Mouse (Mus musculus): Measurements from ENCODE around the gene Gbf1.

The Gbf1 gene

DNA sequence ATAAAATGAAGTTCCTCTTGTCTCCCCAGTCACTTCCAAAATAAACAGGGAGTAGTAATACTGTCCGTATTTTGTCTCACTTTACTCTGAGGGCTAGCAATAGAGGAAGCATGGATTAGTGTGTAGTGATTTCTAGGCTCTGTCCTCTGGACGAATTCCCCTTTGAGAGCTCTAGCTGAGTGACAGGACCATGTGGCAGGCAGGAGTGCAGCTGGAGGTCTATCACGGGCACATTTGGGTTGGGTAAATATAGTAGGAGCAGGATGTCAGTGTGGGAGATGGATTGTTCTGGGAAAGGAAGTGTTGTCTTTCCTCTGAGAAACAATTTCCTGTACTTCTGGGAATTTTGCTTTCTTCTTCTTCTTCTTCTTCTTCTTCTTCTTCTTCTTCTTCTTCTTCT, 34.3 kb downstream of the Gbf1 start:
- POLR2A ChIA-PET: no interaction called here
- CTCF ChIA-PET: no interaction called here

- ChIA-PET CTCF (no interaction called here), POLR2A (no interaction called here)
Measured at GRCm38 (mm10) chr19:46187203-46187602, 34.9 kb downstream of the Gbf1 start.

DNA sequence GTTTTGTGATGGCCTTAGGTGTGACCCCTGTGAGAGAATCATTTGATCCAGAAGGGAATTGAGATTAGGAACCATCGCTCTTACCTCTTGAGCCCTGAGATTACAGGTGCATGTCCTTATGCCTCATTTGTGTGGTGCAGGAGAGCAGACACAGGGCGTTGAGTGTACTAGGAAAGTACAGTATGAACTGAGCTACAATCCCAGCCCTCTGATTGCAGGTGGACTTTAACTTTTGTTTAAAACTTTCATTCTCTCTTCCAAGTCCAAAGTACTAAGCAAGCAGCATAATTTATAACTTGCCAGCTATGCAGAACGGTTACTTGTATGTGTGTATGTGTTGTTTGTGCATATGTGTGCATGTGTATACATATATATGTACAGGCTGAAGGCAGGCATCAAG, 46.0 kb downstream of the Gbf1 start:
- POLR2A ChIA-PET: interaction anchor here in 1 of 4 experiments (1.1 to 1.5 kb wide), 2 partner anchors 13 to 63 kb away, joined by 3 to 6 read pairs; no protein-coding TSS in a partner anchor
- CTCF ChIA-PET: interaction anchor here in 1 of 4 experiments (0.6 kb wide), 1 partner anchor 31 kb away, joined by 6 read pairs; no protein-coding TSS in a partner anchor

- POLR2A ChIA-PET: interaction anchor here in 2 of 4 experiments (0.5 to 1.2 kb wide), 3 partner anchors 13 to 86 kb away, joined by 3 to 6 read pairs (median 3); no protein-coding TSS in a partner anchor
- CTCF ChIA-PET: no interaction called here
Measured at GRCm38 (mm10) chr19:46198891-46199290, 46.6 kb downstream of the Gbf1 start.

- ChIA-PET CTCF (interaction anchor here in 1 of 4 experiments (0.9 kb wide), 1 partner anchor 50 kb away, joined by 3 read pairs; no protein-coding TSS in a partner anchor), POLR2A (interaction anchor here in 1 of 4 experiments (0.7 to 1.2 kb wide), 2 partner anchors 9 to 12 kb away, joined by 3 to 4 read pairs; no protein-coding TSS in a partner anchor)
Measured at GRCm38 (mm10) chr19:46204166-46204565, 51.9 kb downstream of the Gbf1 start.

DNA sequence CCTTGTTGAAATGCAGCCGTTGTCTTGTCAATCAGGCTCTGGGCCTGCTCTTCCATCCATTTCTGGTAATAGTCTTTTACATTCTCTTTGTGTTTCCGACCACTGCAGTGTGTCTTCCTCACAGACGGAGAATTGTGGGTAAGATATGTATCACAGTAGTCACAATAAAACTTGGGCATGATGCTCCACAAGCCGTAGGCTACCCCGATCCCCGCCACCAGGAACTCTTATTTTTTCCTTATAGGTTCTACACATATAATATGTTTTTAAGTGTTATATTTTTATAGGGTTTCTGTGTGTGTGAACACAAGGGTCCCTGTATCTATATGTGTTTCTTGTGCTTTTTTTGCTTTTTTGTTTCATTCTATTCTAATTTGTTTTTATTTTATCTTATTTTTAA, 53.4 kb downstream of the Gbf1 start:
- CTCF ChIA-PET: no interaction called here
- POLR2A ChIA-PET: no interaction called here

DNA sequence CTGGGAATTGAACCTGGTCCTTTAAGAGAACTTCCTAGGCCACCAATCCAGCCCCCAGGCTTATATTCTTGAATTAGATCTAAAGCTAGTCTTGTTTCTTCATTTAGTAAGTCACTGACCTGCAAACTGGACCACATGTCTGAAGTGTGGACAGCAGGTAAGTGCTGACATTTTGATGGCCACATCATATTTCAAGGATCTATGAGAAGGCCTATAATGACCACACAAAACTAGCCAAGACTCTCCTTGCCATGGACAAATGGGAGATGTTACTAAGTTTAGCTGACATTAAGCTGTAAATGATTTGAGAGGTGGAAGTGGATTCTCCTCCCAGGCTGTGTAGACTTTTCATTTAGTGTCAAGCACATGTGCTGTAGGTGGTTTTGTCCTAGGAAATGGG, 58.6 kb downstream of the Gbf1 start:
- POLR2A ChIA-PET: interaction anchor here in 1 of 4 experiments (1.0 to 2.0 kb wide), 4 partner anchors 12 to 79 kb away, joined by 3 to 6 read pairs (median 4); no protein-coding TSS in a partner anchor
- CTCF ChIA-PET: interaction anchor here in 3 of 4 experiments (0.6 to 1.5 kb wide), 5 partner anchors 10 to 775 kb away, joined by 3 to 7 read pairs (median 3); no protein-coding TSS in a partner anchor

GRCm38 (mm10) chr19:46214541-46214940, 62.2 kb downstream of the Gbf1 start:
- ChIA-PET POLR2A (interaction anchor here in 2 of 4 experiments (0.7 to 2.7 kb wide), 6 partner anchors 12 to 179 kb away, joined by 3 to 9 read pairs (median 5); partner anchors contain the start of gene Fbxl15 (in 1 of the 2)), CTCF (interaction anchor here in 2 of 4 experiments (0.5 to 1.0 kb wide), 2 partner anchors 38 to 79 kb away, joined by 3 read pairs; no protein-coding TSS in a partner anchor)

- POLR2A ChIA-PET: interaction anchor here in 1 of 4 experiments (2.2 to 2.7 kb wide), 2 partner anchors 12 to 113 kb away, joined by 5 to 9 read pairs; partner anchors contain the start of gene Fbxl15
- CTCF ChIA-PET: interaction anchor here in 2 of 4 experiments (1.0 to 2.1 kb wide), 2 partner anchors 12 to 80 kb away, joined by 3 to 4 read pairs; no protein-coding TSS in a partner anchor
Measured at GRCm38 (mm10) chr19:46215401-46215800, 63.1 kb downstream of the Gbf1 start.

DNA sequence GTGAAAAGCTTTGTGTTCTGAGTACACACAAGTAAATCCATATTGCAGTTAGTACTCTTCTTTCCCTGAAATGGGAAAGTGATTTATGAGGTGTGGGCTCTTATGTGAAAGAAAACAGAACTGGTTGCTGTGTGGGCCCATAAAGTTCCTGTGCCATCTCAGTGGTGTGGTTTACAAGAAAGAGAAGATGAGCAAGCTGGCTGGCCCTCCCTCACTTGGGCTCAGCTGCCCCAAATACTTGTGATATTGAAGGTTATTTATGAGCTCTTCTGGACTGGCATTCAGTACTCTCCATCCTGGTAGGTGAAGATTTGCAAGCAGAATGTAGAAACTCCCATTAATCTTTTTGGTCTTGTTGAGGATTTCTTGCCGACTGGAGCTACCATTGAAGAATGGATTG, 64.4 kb downstream of the Gbf1 start:
- ChIA-PET POLR2A (interaction anchor here in 2 of 4 experiments (0.8 to 1.7 kb wide), 3 partner anchors 13 to 254 kb away, joined by 3 to 6 read pairs (median 3); no protein-coding TSS in a partner anchor), CTCF (interaction anchor here in 3 of 4 experiments (0.5 to 2.1 kb wide), 4 partner anchors 11 to 1039 kb away, joined by 3 to 8 read pairs (median 4); no protein-coding TSS in a partner anchor)

DNA sequence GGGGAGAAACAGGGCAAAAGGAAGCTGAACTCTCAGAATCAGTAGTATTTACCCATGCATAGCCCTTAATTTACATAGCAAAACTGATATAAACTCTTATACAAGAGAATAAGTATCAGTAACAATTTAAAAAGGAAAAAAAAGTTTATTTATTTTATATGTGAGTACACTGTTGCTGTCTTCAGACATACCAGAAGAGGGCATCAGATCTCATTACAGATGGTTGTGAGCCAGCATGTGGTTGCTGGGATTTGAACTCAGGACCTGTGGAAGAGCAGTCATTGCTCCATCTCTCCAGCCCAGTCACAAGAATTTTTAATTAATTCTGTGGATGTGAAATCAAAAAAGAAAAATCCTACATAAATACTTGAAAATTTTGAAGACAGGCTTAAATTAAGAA, 65.0 kb downstream of the Gbf1 start:
- CTCF ChIA-PET: interaction anchor here in 2 of 4 experiments (0.5 to 1.8 kb wide), 2 partner anchors 37 to 1040 kb away, joined by 5 to 8 read pairs; no protein-coding TSS in a partner anchor
- POLR2A ChIA-PET: interaction anchor here in 1 of 4 experiments (1.7 kb wide), 1 partner anchor 37 kb away, joined by 6 read pairs; no protein-coding TSS in a partner anchor

GRCm38 (mm10) chr19:46220116-46220515, 67.8 kb downstream of the Gbf1 start:
- POLR2A ChIA-PET: no interaction called here
- CTCF ChIA-PET: interaction anchor here in 2 of 4 experiments (1.0 to 1.6 kb wide), 2 partner anchors 8 to 55 kb away, joined by 3 to 5 read pairs; no protein-coding TSS in a partner anchor

DNA sequence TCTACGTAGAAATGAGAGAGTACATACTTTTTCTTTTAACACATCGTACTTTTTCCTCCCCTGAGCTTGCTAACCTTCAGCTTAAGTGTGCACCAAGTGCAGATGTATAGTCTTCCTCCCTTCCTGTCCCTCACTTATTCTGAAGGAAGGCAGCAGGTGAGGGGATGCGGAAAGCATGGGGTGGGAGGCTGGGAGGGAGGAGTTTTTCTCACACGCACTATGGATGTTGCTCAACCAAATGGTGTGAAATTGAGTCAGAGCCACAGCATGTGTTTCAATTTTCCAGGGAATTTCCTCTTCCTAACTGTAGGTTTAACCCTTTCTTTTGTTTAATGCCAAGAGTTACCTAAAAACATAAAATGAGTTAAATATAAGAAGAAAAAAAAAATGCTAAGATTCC, 70.8 kb downstream of the Gbf1 start:
- ChIA-PET POLR2A (interaction anchor here in 1 of 4 experiments (1.2 to 1.6 kb wide), 2 partner anchors 11 to 12 kb away, joined by 3 read pairs; no protein-coding TSS in a partner anchor), CTCF (interaction anchor here in 3 of 4 experiments (0.6 to 1.2 kb wide), 3 partner anchors 31 to 232 kb away, joined by 3 read pairs; no protein-coding TSS in a partner anchor)

- CTCF ChIA-PET: no interaction called here
- POLR2A ChIA-PET: interaction anchor here in 2 of 4 experiments (0.6 to 1.2 kb wide), 3 partner anchors 16 to 286 kb away, joined by 3 read pairs; no protein-coding TSS in a partner anchor
Measured at GRCm38 (mm10) chr19:46224882-46225281, 72.6 kb downstream of the Gbf1 start.

DNA sequence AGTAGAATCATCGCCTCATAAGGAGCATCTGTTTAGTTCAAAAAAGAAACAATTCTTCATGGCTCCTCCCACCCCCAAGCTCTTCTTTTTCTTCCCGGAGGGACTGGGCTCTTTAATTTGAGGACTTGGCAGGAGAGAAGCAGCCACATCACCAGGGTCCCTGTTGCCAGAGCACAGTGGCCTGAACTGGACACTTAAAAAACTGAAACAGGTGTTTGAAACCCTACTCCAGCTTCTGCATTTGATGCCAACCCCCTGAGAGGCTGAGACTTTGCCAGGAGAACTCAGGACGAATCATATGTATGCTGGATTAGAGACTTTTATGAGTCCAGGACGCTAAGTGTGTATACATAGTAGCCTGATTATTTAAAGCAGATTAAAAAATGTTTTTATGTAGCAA, 73.2 kb downstream of the Gbf1 start:
- ChIA-PET CTCF (interaction anchor here in 1 of 4 experiments (1.5 kb wide), 1 partner anchor 90 kb away, joined by 3 read pairs; no protein-coding TSS in a partner anchor), POLR2A (interaction anchor here in 1 of 4 experiments (0.7 kb wide), 1 partner anchor 16 kb away, joined by 3 read pairs; no protein-coding TSS in a partner anchor)

- POLR2A ChIA-PET: interaction anchor here in 1 of 4 experiments (1.3 to 2.5 kb wide), 2 partner anchors 12 to 16 kb away, joined by 3 to 9 read pairs; no protein-coding TSS in a partner anchor
Measured at GRCm38 (mm10) chr19:46226295-46226694, 74.0 kb downstream of the Gbf1 start.

DNA sequence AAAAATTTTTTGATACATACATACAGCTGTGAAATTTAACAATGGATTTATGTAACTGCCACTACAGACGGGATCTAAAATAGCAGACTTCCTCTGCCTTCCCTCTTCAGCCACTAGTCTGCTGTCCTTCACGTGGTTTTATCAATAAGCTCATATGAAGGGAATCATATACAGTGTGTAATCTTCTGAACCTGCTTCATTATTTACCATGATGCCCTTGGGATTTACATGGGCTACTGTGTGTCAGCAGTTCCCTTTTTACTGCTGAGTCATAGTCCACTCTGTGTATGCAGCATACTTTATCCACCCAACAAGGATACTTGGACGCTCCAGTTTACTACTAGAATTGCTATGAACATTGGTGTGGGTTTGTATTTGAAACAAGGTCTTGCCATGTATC, 75.0 kb downstream of the Gbf1 start:
- POLR2A ChIA-PET: interaction anchor here in 2 of 4 experiments (0.5 to 2.5 kb wide), 4 partner anchors 13 to 181 kb away, joined by 3 to 9 read pairs (median 4); no protein-coding TSS in a partner anchor

More at GRCm38 (mm10) chr19:46226295-46226694, 74.0 kb downstream of the Gbf1 start:
- CTCF ChIA-PET: interaction anchor here in 1 of 4 experiments (1.5 kb wide), 1 partner anchor 91 kb away, joined by 3 read pairs; no protein-coding TSS in a partner anchor

DNA sequence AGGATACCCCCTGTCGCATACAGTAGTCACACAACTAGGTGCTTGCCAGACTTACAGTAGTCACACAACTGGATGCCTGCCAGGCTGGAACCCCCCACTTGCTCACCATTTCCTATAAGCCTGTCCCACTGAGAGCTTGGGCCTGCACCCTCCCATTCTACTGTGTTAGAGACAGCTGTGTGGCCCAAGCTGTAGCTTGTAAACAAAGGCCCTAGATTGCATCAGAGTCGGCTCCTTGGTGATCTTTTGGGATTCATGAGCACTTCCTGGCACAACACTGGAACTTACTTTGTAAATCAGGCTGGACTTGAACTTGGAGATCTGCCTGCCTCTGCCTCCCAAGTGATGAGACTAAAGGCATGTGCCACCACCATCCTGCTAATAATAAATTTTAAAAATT, 82.1 kb downstream of the Gbf1 start:
- ChIA-PET CTCF (interaction anchor here in 1 of 4 experiments (0.7 kb wide), 1 partner anchor 13 kb away, joined by 5 read pairs; no protein-coding TSS in a partner anchor), POLR2A (interaction anchor here in 1 of 4 experiments (0.7 to 2.6 kb wide), 2 partner anchors 11 to 13 kb away, joined by 3 to 6 read pairs; no protein-coding TSS in a partner anchor)

More for the DNA sequence above, 75.0 kb downstream of the Gbf1 start:
- CTCF ChIA-PET: interaction anchor here in 3 of 4 experiments (0.7 to 1.3 kb wide), 5 partner anchors 11 to 263 kb away, joined by 3 to 4 read pairs (median 3); no protein-coding TSS in a partner anchor

DNA sequence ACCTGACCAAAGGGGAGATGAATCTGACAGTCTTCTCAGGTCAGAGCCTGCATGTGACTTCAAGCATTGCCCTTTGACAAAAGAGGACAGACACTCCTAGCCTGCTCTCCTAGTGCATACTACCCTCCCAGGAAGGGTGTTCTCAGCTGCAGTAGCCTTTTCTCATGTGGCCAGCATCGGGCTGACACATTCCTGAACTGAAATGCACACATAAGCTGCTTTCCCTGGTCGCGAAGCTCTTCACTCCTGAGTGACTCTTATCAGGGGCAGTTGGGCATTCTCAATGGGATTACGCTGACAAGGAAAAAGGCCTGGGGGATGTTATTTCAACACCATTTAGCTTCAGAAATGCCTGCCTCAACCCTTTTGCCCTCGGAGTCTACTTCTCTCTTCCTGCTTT, 84.3 kb downstream of the Gbf1 start:
- ChIA-PET CTCF (interaction anchor here in 1 of 4 experiments (2.2 kb wide), 1 partner anchor 18 kb away, joined by 5 read pairs; no protein-coding TSS in a partner anchor), POLR2A (interaction anchor here in 1 of 4 experiments (1.2 to 2.6 kb wide), 2 partner anchors 15 to 27 kb away, joined by 3 to 6 read pairs; no protein-coding TSS in a partner anchor)

All from embryonic stem cell, embryonic (primary cell).